Mouse (Mus musculus) midbrain, embryonic 15.5 days (tissue): ENCODE data around the gene Hectd3. TPM values are rescaled to one million over a fixed set of nuclear protein-coding genes. Genes with fewer than 3 reads are reported as not detected.
A peak's percentile ranks its signal among the peaks of the same experiment; 100 is the strongest.

ENCODE experiments used
- ATAC-seq: fragments of 200-750 bp; cut with Nextera tagmentation; replicated peaks from 2 replicates; pipeline ENCODE4 v1.8.0; 2017; ENCODE audit warnings: moderate TSS enrichment
- H3K27ac ChIP-seq: fragments of 300-500 bp; sonication (generic); 2 replicates; pipeline ENCODE4 v1.5.1; 2015; ENCODE audit warnings: mild to moderate bottlenecking, inconsistent platforms
- H3K27me3 ChIP-seq: fragments of 300-500 bp; sonication (generic); replicated peaks from 2 replicates; pipeline ENCODE4 v1.6.1; 2015; ENCODE audit warnings: inconsistent platforms
- H3K36me3 ChIP-seq: fragments of 300-500 bp; sonication (generic); replicated peaks from 2 replicates; pipeline ENCODE4 v1.6.1; 2015; ENCODE audit warnings: inconsistent platforms
- H3K4me1 ChIP-seq: fragments of 300-500 bp; sonication (generic); 2 replicates; pipeline ENCODE4 v1.6.1; 2015; ENCODE audit warnings: inconsistent platforms
- H3K4me2 ChIP-seq: fragments of 300-500 bp; sonication (generic); 2 replicates; pipeline ENCODE4 v1.6.1; 2015; ENCODE audit warnings: inconsistent platforms, mild to moderate bottlenecking, moderate library complexity
- H3K4me3 ChIP-seq: fragments of 300-500 bp; sonication (generic); 2 replicates; pipeline ENCODE4 v1.5.1; 2015; ENCODE audit warnings: mild to moderate bottlenecking, inconsistent platforms
- H3K9ac ChIP-seq: fragments of 300-500 bp; sonication (generic); 2 replicates; pipeline ENCODE4 v1.6.1; 2015; ENCODE audit warnings: mild to moderate bottlenecking, inconsistent platforms
- H3K9me3 ChIP-seq: fragments of 300-500 bp; sonication (generic); 2 replicates; pipeline ENCODE4 v1.6.1; 2016; ENCODE audit warnings: inconsistent platforms
- WGBS: fragments of 180-500 bp; shearing (Covaris S2); methylation state at CpG from one replicate; pipeline ENCODE4 v1.1.7; 2015; ENCODE audit warnings: mixed read lengths; 5-methylcytosine and 5-hydroxymethylcytosine counted together
- polyA plus RNA-seq: library from polyadenylated mRNA; unstranded; fragments of >200 nt; fragmentation: Nextera tagmentation; extraction: Ambion mirVana; gene quantifications from 2 replicates; pipeline ENCODE4 v1.2.1, GENCODE M21; 2015

Hectd3 gene
- polyA plus RNA-seq, 1 experiment from 2014 or later, result 25.8 TPM

DNA sequence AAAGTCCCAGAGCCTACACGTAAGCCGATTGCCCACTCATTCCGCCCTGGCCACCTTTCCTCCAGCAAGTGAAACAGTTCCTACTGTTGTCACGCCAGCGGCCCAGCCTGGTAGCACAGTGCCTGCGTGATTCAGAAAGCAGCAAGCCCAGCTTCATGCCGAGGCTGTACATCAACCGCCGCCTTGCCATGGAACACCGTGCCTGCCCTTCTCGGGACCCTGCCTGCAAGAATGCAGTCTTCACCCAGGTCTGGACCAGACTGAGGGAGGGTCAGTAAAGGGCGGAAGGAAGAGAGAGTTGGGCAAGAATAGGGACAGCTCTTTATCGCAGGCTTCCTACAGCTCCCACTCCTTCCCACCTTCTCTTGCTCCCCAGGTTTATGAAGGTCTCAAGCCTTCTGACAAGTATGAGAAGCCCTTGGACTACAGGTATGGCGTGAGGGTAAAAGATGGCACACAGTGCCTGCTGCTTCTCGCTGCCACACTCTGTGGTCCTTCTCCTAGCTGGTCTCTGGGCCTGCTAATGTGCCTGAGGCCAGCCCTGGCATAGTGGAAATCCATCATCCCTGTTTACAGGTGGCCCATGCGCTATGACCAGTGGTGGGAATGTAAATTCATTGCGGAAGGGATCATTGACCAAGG lies 4.5 kb downstream of the Hectd3 start:
- ATAC-seq, result no peak
- WGBS, result 92% methylated on average over 17 of the region's 17 CpGs
- Histone ChIP-seq H3K36me3 (peaks cover 34% of the 10 kb centered on the region), H3K27me3 (no peaks in the 10 kb centered on the region), H3K4me1 (peaks cover 16% of the 10 kb centered on the region), H3K4me3 (no peak overlapping the region), H3K27ac (no peak overlapping the region), H3K4me2 (no peak overlapping the region), H3K9me3 (no peaks in the 10 kb centered on the region), H3K9ac (no peak overlapping the region)

DNA sequence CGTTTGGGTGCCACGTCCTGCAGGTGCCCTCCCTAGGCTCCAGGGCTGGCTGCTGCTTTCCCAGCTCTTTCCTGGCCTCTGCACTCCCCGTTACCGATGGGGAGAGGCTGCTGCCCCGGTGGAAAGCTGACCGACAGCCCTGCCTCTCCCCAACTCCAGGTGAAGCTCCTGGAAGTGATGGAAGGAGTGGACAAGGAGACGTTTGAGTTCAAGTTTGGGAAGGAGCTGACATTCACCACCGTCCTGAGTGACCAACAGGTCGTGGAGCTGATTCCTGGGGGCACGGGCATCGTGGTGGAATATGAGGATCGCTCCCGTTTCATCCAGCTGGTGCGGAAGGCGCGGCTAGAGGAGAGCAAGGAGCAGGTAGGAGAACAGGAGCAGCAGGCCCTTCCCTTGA lies 6.8 kb downstream of the Hectd3 start:
- H3K9ac ChIP-seq, result no peak overlapping the region
- H3K27me3 ChIP-seq, result no peaks in the 10 kb centered on the region
- peaks cover 34% of the 10 kb centered on the region for H3K36me3 ChIP-seq

DNA sequence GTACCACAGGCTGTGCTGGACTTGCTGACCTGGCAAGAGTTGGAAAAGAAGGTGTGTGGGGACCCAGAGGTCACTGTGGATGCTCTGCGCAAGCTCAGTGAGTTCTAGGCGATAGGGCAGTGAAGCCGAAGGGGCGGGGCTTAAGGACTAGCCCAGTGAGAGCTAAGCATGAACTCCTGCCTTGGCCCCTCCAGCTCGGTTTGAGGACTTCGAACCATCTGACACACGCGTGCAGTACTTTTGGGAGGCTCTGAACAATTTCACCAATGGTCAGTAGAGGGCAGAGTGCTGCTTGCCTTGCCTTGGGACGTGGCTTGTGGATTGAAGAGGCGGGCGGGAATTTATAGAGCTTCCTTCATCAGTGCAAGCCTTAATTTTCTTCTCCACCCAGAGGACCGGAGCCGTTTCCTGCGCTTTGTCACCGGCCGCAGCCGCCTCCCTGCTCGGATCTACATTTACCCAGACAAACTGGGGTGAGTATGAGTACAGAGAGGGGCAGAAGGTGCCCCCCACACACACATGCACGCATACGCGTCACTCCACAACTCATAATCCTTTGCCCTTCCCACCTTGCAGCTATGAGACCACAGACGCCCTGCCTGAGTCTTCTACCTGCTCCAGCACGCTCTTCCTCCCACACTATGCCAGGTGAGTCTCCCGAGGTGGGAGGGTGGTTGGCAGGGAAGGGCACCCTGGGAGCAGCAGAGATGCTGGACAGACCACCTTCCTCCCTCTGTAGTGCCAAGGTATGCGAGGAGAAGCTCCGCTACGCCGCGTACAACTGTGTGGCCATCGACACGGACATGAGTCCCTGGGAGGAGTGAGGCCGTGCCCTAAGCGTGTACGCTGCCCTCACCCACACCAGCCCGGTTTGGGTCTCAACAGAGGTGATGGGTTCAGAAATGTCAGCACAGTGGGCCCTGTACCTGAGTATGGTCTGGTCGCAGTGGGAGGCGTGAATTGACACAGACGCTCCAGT lies 7.7 kb downstream of the Hectd3 start:
- no peak overlapping the region for H3K4me3 ChIP-seq
- no peaks in the 10 kb centered on the region for H3K4me1 ChIP-seq
- no peak overlapping the region for H3K4me2 ChIP-seq
- H3K9me3 ChIP-seq, result no peaks in the 10 kb centered on the region
- WGBS, result 58% methylated on average over 38 of the region's 38 CpGs
- ATAC-seq, result peak; percentile 62; the same call in 1 of the 2 replicates
- H3K27me3 ChIP-seq, result no peaks in the 10 kb centered on the region
- H3K36me3 ChIP-seq, result peaks cover 34% of the 10 kb centered on the region
- H3K27ac ChIP-seq, result no peak overlapping the region
- no peak overlapping the region for H3K9ac ChIP-seq

More for the DNA sequence above, 6.8 kb downstream of the Hectd3 start:
- WGBS, result 90% methylated on average over 16 of the region's 16 CpGs
- no peak for ATAC-seq
- no peaks in the 10 kb centered on the region for H3K9me3 ChIP-seq
- no peak overlapping the region for H3K4me3 ChIP-seq
- no peak overlapping the region for H3K4me2 ChIP-seq
- H3K4me1 ChIP-seq, result no peaks in the 10 kb centered on the region
- no peak overlapping the region for H3K27ac ChIP-seq

DNA sequence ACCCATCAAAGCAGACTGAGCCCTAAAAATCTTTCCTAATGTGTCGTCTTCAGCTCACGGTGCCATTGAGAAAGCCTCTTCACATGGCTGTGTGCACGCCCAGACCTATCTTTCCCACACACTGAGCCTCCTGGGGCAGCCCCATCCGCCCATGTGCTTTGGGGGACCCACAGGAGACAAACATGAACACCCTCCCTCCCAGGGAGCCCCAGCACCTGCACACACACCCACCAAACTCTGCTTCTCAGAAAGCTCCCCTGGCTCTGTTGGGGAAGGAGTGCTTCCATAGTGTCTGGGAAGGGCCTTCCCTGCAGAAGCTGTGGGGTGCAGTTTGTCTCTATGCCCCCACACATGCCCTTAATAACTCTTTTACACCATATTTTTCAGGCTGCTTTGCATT lies 9.5 kb downstream of the Hectd3 start:
- H3K27me3 ChIP-seq, result no peaks in the 10 kb centered on the region
- no peaks in the 10 kb centered on the region for H3K9me3 ChIP-seq
- H3K36me3 ChIP-seq, result peaks cover 22% of the 10 kb centered on the region
- H3K27ac ChIP-seq, result no peak overlapping the region
- no peak overlapping the region for H3K9ac ChIP-seq
- no peak for ATAC-seq
- no peak overlapping the region for H3K4me3 ChIP-seq
- H3K4me2 ChIP-seq, result no peak overlapping the region
- 91% methylated on average over 4 of the region's 4 CpGs for whole genome bisulfite sequencing
- no peaks in the 10 kb centered on the region for H3K4me1 ChIP-seq

DNA sequence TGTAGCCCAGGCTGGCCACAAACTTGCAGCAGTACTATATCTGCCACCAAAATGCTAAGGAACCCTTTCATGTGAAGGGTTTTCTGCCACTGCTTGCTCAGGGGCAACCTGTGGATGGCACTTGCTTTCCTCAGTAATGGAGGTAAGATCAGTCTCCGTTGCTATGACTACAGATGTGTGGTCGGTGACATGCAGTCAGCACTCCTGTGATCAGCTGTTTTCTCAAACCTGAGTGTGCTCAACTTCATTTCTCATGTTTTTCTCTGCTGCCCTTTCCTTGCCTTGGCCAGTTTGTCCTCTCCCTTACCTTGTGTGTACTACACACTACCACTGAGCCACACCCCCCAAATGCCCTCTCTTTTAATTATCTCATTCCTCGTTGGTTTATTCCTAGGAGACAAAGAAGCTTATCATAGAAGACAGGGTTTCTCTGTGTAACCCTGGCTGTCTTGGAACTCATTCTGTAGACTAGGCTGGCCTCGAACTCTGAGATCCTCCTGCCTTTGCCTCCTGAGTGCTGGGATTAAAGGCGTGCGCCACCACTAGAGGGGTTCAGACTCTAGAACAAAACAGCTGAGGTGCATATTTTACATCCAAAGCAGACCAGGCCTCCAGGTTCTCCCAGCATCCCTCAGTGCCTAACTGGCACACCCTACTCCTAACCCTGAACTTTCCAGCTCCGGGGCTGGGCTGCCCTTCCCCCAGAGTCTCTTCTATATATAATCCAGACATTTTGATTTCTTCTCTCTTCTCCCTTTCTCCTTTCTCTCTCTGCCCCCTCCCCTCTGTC lies 10.7 kb downstream of the Hectd3 start:
- WGBS, result 73% methylated on average over 7 of the region's 7 CpGs
- no peak for ATAC-seq

DNA sequence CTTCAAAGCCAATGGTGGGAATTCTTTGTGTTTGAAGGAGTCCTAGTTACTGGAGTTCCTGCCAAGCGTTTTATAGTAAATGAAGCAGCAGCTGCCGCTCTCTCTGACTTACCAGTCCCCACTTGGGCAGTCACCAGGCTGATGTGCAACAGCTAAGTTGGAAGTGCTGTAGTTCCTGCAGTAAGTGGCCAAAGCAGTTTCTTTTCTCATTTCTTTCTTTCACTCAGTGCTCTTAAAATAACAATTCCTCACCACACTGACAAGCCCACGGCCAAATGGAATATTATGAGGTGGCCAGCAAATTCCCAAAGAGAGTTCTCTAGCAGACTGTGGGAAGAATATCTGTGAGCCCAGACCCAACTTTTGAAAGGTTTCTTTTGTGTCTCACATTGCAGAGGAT lies 11.9 kb downstream of the Hectd3 start:
- Histone ChIP-seq H3K4me2 (no peak overlapping the region), H3K27ac (no peak overlapping the region), H3K9ac (no peak overlapping the region), H3K36me3 (peaks cover 11% of the 10 kb centered on the region; the same call in 1 of the 2 replicates), H3K4me1 (no peaks in the 10 kb centered on the region), H3K4me3 (no peak overlapping the region), H3K27me3 (no peaks in the 10 kb centered on the region), H3K9me3 (no peaks in the 10 kb centered on the region)
- ATAC-seq, result no peak
- WGBS, result 66% methylated on average over 3 of the region's 3 CpGs

More for the DNA sequence above, 10.7 kb downstream of the Hectd3 start:
- H3K4me2 ChIP-seq, result no peak overlapping the region
- H3K27ac ChIP-seq, result no peak overlapping the region
- no peaks in the 10 kb centered on the region for H3K9me3 ChIP-seq
- H3K36me3 ChIP-seq, result peaks cover 11% of the 10 kb centered on the region
- no peak overlapping the region for H3K9ac ChIP-seq
- no peaks in the 10 kb centered on the region for H3K27me3 ChIP-seq
- H3K4me1 ChIP-seq, result no peaks in the 10 kb centered on the region
- H3K4me3 ChIP-seq, result no peak overlapping the region

DNA sequence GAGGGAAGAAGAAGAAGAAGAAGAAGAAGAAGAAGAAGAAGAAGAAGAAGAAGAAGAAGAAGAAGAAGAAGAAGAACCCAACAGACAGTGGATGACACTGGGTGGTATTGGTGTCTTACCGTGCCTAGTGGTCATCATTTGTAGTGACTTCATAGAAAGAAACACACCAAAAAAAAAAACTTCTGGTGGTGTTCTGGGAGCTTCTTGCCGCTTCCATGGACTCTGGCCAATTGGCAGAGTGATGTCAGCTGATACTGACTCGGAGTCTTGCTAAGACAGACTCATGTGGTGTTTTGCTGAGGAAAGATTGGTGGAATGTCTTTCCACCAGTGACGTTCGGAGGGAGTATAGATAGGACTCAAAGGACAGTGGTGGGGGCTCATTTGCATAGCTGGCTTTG lies 15.1 kb downstream of the Hectd3 start:
- Histone ChIP-seq H3K27ac (no peak overlapping the region), H3K27me3 (no peaks in the 10 kb centered on the region), H3K4me1 (no peaks in the 10 kb centered on the region), H3K9me3 (no peaks in the 10 kb centered on the region), H3K36me3 (no peaks in the 10 kb centered on the region), H3K9ac (no peak overlapping the region), H3K4me2 (no peak overlapping the region), H3K4me3 (no peak overlapping the region)
- WGBS, result 88% methylated on average over 5 of the region's 5 CpGs
- ATAC-seq, result no peak

DNA sequence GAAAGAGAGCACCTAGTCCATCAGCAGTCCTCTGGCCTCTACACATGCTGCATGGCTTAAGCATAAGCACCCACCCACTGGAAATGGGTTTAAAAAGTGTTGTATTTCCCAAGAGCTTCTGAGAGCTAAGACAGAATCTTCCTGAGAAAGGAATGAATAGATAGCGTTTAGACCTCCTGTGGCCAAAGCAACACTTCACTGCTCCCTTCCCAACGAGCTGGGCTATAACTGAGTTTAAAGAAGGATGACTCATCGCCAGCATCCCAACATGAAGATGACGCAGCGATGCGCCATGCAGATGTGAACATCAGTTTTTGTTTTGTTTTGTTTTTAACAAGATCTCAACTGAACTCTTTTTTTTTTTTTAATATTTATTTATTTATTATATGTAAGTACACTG lies 18.5 kb downstream of the Hectd3 start:
- H3K4me1 ChIP-seq, result no peaks in the 10 kb centered on the region
- H3K36me3 ChIP-seq, result no peaks in the 10 kb centered on the region
- no peaks in the 10 kb centered on the region for H3K9me3 ChIP-seq
- no peak overlapping the region for H3K4me2 ChIP-seq
- 82% methylated on average over 6 of the region's 6 CpGs for WGBS
- no peak for ATAC-seq
- H3K27me3 ChIP-seq, result no peaks in the 10 kb centered on the region
- no peak overlapping the region for H3K9ac ChIP-seq
- no peak overlapping the region for H3K27ac ChIP-seq
- no peak overlapping the region for H3K4me3 ChIP-seq

DNA sequence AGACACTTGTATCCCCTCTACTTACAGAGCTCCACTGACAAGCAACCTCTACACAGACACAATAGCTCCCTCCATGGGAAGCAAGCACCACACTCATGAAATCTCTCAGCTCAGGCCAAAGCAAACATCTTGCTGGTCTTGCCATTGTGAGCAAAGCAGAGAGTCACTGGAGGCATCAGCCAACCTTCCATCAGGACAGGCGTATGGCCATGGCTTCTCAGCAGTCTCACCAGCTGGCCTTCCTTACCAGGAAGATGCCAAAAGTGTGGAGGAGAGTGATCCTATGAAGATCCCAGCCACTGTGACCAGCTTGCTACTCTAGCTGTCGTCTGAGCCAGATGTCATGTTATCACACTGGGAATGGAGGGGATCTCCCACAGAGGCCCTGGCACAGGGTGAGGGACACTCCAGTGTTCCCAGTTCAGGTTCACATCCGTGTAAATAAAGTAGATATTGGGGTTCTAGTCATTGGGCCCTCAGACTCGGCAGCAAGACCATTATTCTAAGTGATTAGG lies 19.8 kb downstream of the Hectd3 start:
- WGBS, result 65% methylated on average over 4 of the region's 4 CpGs

DNA sequence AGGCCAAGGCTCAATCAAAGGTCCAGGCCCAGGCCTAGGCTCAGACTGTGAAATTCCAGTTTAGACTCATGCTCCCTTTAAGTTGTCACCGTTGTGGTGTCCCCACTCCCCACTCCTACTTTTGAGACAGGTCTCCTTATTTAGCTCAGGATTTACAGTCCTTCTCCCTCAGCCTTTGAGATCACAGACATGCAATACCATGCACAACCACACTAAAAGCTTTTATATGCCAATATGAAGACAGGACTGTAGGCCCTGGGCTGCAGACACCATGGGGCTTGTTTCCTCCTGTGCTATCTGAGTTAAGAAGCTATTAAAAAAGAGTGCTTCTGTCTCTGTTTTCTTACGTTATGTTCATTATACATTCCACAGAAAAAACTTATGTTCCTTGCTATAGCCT lies 22.6 kb downstream of the Hectd3 start:
- no peaks in the 10 kb centered on the region for H3K36me3 ChIP-seq
- H3K9me3 ChIP-seq, result no peaks in the 10 kb centered on the region
- H3K27ac ChIP-seq, result no peak overlapping the region
- H3K4me1 ChIP-seq, result peaks cover 14% of the 10 kb centered on the region
- H3K4me2 ChIP-seq, result no peak overlapping the region
- H3K27me3 ChIP-seq, result no peaks in the 10 kb centered on the region
- no peak for ATAC-seq
- 90% methylated on average over 2 of the region's 2 CpGs for WGBS
- H3K4me3 ChIP-seq, result no peak overlapping the region
- no peak overlapping the region for H3K9ac ChIP-seq

More for the DNA sequence above, 19.8 kb downstream of the Hectd3 start:
- ATAC-seq, result no peak
- H3K4me1 ChIP-seq, result peaks cover 6% of the 10 kb centered on the region
- no peak overlapping the region for H3K27ac ChIP-seq
- H3K36me3 ChIP-seq, result no peaks in the 10 kb centered on the region
- no peak overlapping the region for H3K4me2 ChIP-seq
- H3K9me3 ChIP-seq, result no peaks in the 10 kb centered on the region
- no peak overlapping the region for H3K4me3 ChIP-seq
- no peak overlapping the region for H3K9ac ChIP-seq
- no peaks in the 10 kb centered on the region for H3K27me3 ChIP-seq

DNA sequence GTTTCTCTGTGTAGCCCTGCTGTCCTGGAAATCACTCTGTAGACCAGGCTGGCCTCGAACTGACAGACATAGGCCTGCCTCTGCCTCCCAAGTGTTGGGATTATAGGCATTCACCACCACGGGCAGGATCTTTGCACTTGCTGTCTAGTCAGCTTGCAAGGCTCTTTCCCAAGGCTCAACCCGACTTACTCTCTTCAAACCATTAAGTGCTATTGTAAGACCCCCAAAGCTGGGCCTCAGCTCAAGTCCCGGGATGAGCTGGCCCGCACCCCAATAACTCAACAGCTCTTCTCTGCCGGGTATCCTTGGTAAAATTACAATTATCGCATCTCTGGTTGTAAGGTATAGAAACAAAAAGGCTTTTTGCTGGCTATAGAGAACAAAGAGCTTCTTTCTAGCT lies 23.2 kb downstream of the Hectd3 start:
- no peak for ATAC-seq
- H3K9me3 ChIP-seq, result no peaks in the 10 kb centered on the region
- H3K9ac ChIP-seq, result no peak overlapping the region
- no peak overlapping the region for H3K4me2 ChIP-seq
- no peaks in the 10 kb centered on the region for H3K27me3 ChIP-seq
- H3K27ac ChIP-seq, result no peak overlapping the region
- H3K36me3 ChIP-seq, result no peaks in the 10 kb centered on the region; the same call in 1 of the 2 replicates
- peaks cover 14% of the 10 kb centered on the region for H3K4me1 ChIP-seq
- WGBS, result 85% methylated on average over 7 of the region's 7 CpGs
- H3K4me3 ChIP-seq, result no peak overlapping the region
